Mouse (Mus musculus): ENCODE measurements around the gene Rnf185.

Gene Rnf185

GRCm38 (mm10) chr11:3443091-3443490 is 9.1 kb downstream of the Rnf185 start:
- no peak for DNase-seq (ENCODE audit: low spot score)

- DNase-seq (ENCODE audit: low spot score) = no peak
Measured at GRCm38 (mm10) chr11:3442677-3443076, 9.5 kb downstream of the Rnf185 start.

GRCm38 (mm10) chr11:3441696-3442443 is 10.3 kb downstream of the Rnf185 start:
- DNase-seq (ENCODE audit: low spot score) = no peak

GRCm38 (mm10) chr11:3437621-3438020 is 14.5 kb downstream of the Rnf185 start:
- DNase-seq (ENCODE audit: low spot score) = no peak

GRCm38 (mm10) chr11:3433809-3434208 is 18.4 kb downstream of the Rnf185 start:
- DNase-seq (ENCODE audit: low spot score) = no peak

GRCm38 (mm10) chr11:3431976-3432603 is 20.1 kb downstream of the Rnf185 start:
- DNase-seq (ENCODE audit: low spot score) = no peak

GRCm38 (mm10) chr11:3431515-3431914 is 20.6 kb downstream of the Rnf185 start:
- no peak for DNase-seq (ENCODE audit: low spot score)

GRCm38 (mm10) chr11:3428632-3429031 is 23.5 kb downstream of the Rnf185 start:
- no peak for DNase-seq (ENCODE audit: low spot score)

- DNase-seq (ENCODE audit: low spot score) = no peak
Measured at GRCm38 (mm10) chr11:3427697-3428230, 24.4 kb downstream of the Rnf185 start.

GRCm38 (mm10) chr11:3422242-3422641 is 29.9 kb downstream of the Rnf185 start:
- no peak for DNase-seq (ENCODE audit: low spot score)

GRCm38 (mm10) chr11:3418741-3419140 is 33.4 kb downstream of the Rnf185 start:
- DNase-seq (ENCODE audit: low spot score) = no peak

- no peak for DNase-seq (ENCODE audit: low spot score)
Measured at GRCm38 (mm10) chr11:3417795-3418194, 34.4 kb downstream of the Rnf185 start.

- no peak for DNase-seq (ENCODE audit: low spot score)
Measured at GRCm38 (mm10) chr11:3416399-3416798, 35.8 kb downstream of the Rnf185 start.

GRCm38 (mm10) chr11:3412111-3412510 is 40.1 kb downstream of the Rnf185 start:
- DNase-seq (ENCODE audit: low spot score) = no peak

- peak; percentile 95 for DNase-seq (ENCODE audit: low spot score)
Measured at GRCm38 (mm10) chr11:3408997-3409732, 43.0 kb downstream of the Rnf185 start, which contains the start of gene Limk2. Limk2 (minus strand) TSS chr11:3409189.

- no peak for DNase-seq (ENCODE audit: low spot score)
Measured at GRCm38 (mm10) chr11:3408131-3408996, 43.8 kb downstream of the Rnf185 start.

- no peak for DNase-seq (ENCODE audit: low spot score)
Measured at GRCm38 (mm10) chr11:3404287-3405047, 47.7 kb downstream of the Rnf185 start.

GRCm38 (mm10) chr11:3403024-3403423 is 49.1 kb downstream of the Rnf185 start:
- no peak for DNase-seq (ENCODE audit: low spot score)

- DNase-seq (ENCODE audit: low spot score) = no peak
Measured at GRCm38 (mm10) chr11:3398318-3398717, 53.8 kb downstream of the Rnf185 start.

GRCm38 (mm10) chr11:3396562-3396961 is 55.6 kb downstream of the Rnf185 start:
- DNase-seq (ENCODE audit: low spot score) = no peak

- DNase-seq (ENCODE audit: low spot score) = no peak
Measured at GRCm38 (mm10) chr11:3396091-3396490, 56.1 kb downstream of the Rnf185 start.

Data from urinary bladder, postnatal 14 days (tissue).